Mouse (Mus musculus): ENCODE results near the gene 9230112D13Rik.

9230112D13Rik gene

GRCm38 (mm10) chr14:34504377-34504776, 18.2 kb downstream of the 9230112D13Rik start:
- in situ Hi-C loops (cut with MboI; ENCODE audit: low pct_unique_long_range_greater_than_20kb in 1 of 2, low sequenced_read_pairs in 2 of 2, unreplicated experiment in 1 of 2): loop anchor here in 1 of 2 experiments (5.0 kb wide), 1 partner anchor 43 kb away; no protein-coding TSS in a partner anchor

GRCm38 (mm10) chr14:34503759-34504158, 18.8 kb downstream of the 9230112D13Rik start:
- in situ Hi-C loops (cut with MboI; ENCODE audit: low pct_unique_long_range_greater_than_20kb in 1 of 2, low sequenced_read_pairs in 2 of 2, unreplicated experiment in 1 of 2): loop anchor here in 1 of 2 experiments (5.0 kb wide), 1 partner anchor 44 kb away; no protein-coding TSS in a partner anchor

- in situ Hi-C loops (cut with MboI; ENCODE audit: low pct_unique_long_range_greater_than_20kb in 1 of 2, low sequenced_read_pairs in 2 of 2, unreplicated experiment in 1 of 2): loop anchor here in 1 of 2 experiments (5.0 kb wide), 1 partner anchor 44 kb away; no protein-coding TSS in a partner anchor
These were observed 19.3 kb downstream of the 9230112D13Rik start, which contains the start of gene Bmpr1a for GRCm38 (mm10) chr14:34503325-34503647. TSS of gene Bmpr1a (minus strand) at chr14:34503341.

GRCm38 (mm10) chr14:34502475-34503324, 19.9 kb downstream of the 9230112D13Rik start:
- in situ Hi-C loops (cut with MboI; ENCODE audit: low pct_unique_long_range_greater_than_20kb in 1 of 2, low sequenced_read_pairs in 2 of 2, unreplicated experiment in 1 of 2): loop anchor here in 1 of 2 experiments (5.0 kb wide), 1 partner anchor 45 kb away; no protein-coding TSS in a partner anchor

GRCm38 (mm10) chr14:34501804-34502474, 20.7 kb downstream of the 9230112D13Rik start:
- in situ Hi-C loops (cut with MboI; ENCODE audit: low pct_unique_long_range_greater_than_20kb in 1 of 2, low sequenced_read_pairs in 2 of 2, unreplicated experiment in 1 of 2): loop anchor here in 1 of 2 experiments (5.0 kb wide), 1 partner anchor 45 kb away; no protein-coding TSS in a partner anchor

GRCm38 (mm10) chr14:34501447-34501803, 21.2 kb downstream of the 9230112D13Rik start:
- in situ Hi-C loops (cut with MboI; ENCODE audit: low pct_unique_long_range_greater_than_20kb in 1 of 2, low sequenced_read_pairs in 2 of 2, unreplicated experiment in 1 of 2): loop anchor here in 1 of 2 experiments (5.0 kb wide), 1 partner anchor 46 kb away; no protein-coding TSS in a partner anchor

GRCm38 (mm10) chr14:34500309-34500708, 22.3 kb downstream of the 9230112D13Rik start:
- in situ Hi-C loops (cut with MboI; ENCODE audit: low pct_unique_long_range_greater_than_20kb in 1 of 2, low sequenced_read_pairs in 2 of 2, unreplicated experiment in 1 of 2): loop anchor here in 1 of 2 experiments (5.0 kb wide), 1 partner anchor 47 kb away; no protein-coding TSS in a partner anchor

- in situ Hi-C loops (cut with MboI; ENCODE audit: low pct_unique_long_range_greater_than_20kb in 1 of 2, low sequenced_read_pairs in 2 of 2, unreplicated experiment in 1 of 2): loop anchor here in 1 of 2 experiments (5.0 kb wide), 1 partner anchor 48 kb away; no protein-coding TSS in a partner anchor
These were observed 22.9 kb downstream of the 9230112D13Rik start for GRCm38 (mm10) chr14:34499664-34500063.

- in situ Hi-C loops (cut with MboI; ENCODE audit: low pct_unique_long_range_greater_than_20kb in 1 of 2, low sequenced_read_pairs in 2 of 2, unreplicated experiment in 1 of 2): no loop called here
These were observed 25.3 kb downstream of the 9230112D13Rik start for GRCm38 (mm10) chr14:34497346-34497745.

GRCm38 (mm10) chr14:34493682-34494081, 28.9 kb downstream of the 9230112D13Rik start:
- in situ Hi-C loops (cut with MboI; ENCODE audit: low pct_unique_long_range_greater_than_20kb in 1 of 2, low sequenced_read_pairs in 2 of 2, unreplicated experiment in 1 of 2): no loop called here

GRCm38 (mm10) chr14:34492688-34493087, 29.9 kb downstream of the 9230112D13Rik start:
- in situ Hi-C loops (cut with MboI; ENCODE audit: low pct_unique_long_range_greater_than_20kb in 1 of 2, low sequenced_read_pairs in 2 of 2, unreplicated experiment in 1 of 2): no loop called here

- in situ Hi-C loops (cut with MboI; ENCODE audit: low pct_unique_long_range_greater_than_20kb in 1 of 2, low sequenced_read_pairs in 2 of 2, unreplicated experiment in 1 of 2): no loop called here
These were observed 31.6 kb downstream of the 9230112D13Rik start for GRCm38 (mm10) chr14:34490965-34491364.

- in situ Hi-C loops (cut with MboI; ENCODE audit: low pct_unique_long_range_greater_than_20kb in 1 of 2, low sequenced_read_pairs in 2 of 2, unreplicated experiment in 1 of 2): no loop called here
These were observed 32.7 kb downstream of the 9230112D13Rik start for GRCm38 (mm10) chr14:34489928-34490327.

GRCm38 (mm10) chr14:34486169-34486568, 36.4 kb downstream of the 9230112D13Rik start:
- in situ Hi-C loops (cut with MboI; ENCODE audit: low pct_unique_long_range_greater_than_20kb in 1 of 2, low sequenced_read_pairs in 2 of 2, unreplicated experiment in 1 of 2): no loop called here

- in situ Hi-C loops (cut with MboI; ENCODE audit: low pct_unique_long_range_greater_than_20kb in 1 of 2, low sequenced_read_pairs in 2 of 2, unreplicated experiment in 1 of 2): no loop called here
These were observed 38.9 kb downstream of the 9230112D13Rik start for GRCm38 (mm10) chr14:34483469-34484341.

GRCm38 (mm10) chr14:34471591-34471990, 51.0 kb downstream of the 9230112D13Rik start:
- in situ Hi-C loops (cut with MboI; ENCODE audit: low pct_unique_long_range_greater_than_20kb in 1 of 2, low sequenced_read_pairs in 2 of 2, unreplicated experiment in 1 of 2): no loop called here

GRCm38 (mm10) chr14:34466291-34466690, 56.3 kb downstream of the 9230112D13Rik start:
- in situ Hi-C loops (cut with MboI; ENCODE audit: low pct_unique_long_range_greater_than_20kb in 1 of 2, low sequenced_read_pairs in 2 of 2, unreplicated experiment in 1 of 2): no loop called here
